Mouse (Mus musculus) adrenal gland, adult 18-20 months (tissue): ENCODE results near the gene Pank2. TPM values are rescaled to one million over a fixed set of nuclear protein-coding genes. Genes with fewer than 3 reads are reported as not detected.
"Not testable (repeated sequence)": the region's sequence is repeated elsewhere in the genome, so short reads cannot be mapped to it uniquely, and the experiment has no call there.

Experiments
- DNase-seq, 2 experiments: peaks; one replicate each; pipeline ENCODE4 v3.0.0; 2021 to 2022; ENCODE audit warnings: low spot score in 2 of 2
- total RNA-seq, 2 experiments: library from RNA; stranded (reverse); gene quantifications; 1 replicate in 1 of 2; 2 replicates in 1 of 2; pipeline ENCODE4 v1.2.3; 2021

Pank2 gene
- total RNA-seq, 2 experiments from 2014 or later = 44.6 to 57.6 TPM

DNA sequence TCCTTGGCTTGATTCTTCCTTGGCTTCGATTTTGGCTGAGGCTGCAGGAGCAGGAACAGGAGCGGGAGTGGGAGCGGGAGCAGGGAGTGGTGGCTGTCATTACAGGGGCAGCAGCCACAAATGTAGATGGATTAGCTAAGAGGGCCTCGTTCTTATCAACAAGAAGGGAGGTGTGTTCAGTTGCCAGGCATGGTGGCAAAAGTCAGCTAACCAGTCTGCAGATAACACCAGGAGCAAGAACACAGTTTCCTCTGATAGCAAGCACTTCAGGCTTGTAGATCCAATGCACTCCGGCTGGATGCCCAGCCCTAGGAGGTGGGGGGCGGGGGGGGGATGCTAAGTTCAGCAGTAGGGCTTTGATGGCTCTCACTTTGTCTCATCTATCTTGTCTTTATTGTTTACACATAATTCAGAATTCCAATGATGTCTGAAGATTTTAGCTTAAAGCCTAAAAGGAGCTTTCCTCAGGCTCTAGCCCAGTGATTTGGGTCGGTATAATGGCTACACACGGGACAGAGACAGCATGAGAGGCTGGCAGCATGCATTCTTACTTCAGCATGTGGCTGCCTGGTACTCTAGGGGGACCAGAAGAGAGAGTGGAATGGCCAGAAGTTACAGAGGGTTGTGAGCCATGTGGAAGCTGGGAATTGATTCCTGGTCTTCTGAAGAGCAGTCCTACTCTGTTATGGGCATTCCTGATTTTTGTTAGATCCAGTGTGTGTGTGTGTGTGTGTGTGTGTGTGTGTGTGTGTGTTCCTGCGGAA lies 1.6 kb upstream of the Pank2 start:
- DNase-seq = no peak

GRCm38 (mm10) chr2:131261481-131262212 lies 648 bp upstream of the Pank2 start:
- DNase-seq = no peak

GRCm38 (mm10) chr2:131262680-131263670 lies 680 bp downstream of the Pank2 start:
- no peak for DNase-seq

DNA sequence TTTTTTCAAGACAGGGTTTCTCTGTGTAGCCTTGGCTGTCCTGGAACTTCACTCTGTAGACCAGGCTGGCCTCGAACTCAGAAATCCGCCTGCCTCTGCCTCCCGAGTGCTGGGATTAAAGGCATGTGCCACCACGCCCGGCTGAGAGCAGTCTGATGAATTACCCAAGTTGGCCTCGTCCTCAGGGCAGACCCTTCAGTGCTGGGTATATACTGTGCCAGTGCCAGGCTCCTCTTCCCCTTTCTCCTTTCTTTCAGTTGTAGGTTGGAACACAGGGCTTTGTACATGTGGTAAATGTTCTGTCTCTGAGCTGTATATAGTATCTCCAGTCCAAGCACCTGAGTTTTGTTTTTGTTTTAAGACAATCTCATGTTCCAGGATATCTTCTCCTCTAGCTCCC lies 1.7 kb downstream of the Pank2 start:
- no peak for DNase-seq

GRCm38 (mm10) chr2:131265056-131265455 lies 2.8 kb downstream of the Pank2 start:
- DNase-seq = no peak

DNA sequence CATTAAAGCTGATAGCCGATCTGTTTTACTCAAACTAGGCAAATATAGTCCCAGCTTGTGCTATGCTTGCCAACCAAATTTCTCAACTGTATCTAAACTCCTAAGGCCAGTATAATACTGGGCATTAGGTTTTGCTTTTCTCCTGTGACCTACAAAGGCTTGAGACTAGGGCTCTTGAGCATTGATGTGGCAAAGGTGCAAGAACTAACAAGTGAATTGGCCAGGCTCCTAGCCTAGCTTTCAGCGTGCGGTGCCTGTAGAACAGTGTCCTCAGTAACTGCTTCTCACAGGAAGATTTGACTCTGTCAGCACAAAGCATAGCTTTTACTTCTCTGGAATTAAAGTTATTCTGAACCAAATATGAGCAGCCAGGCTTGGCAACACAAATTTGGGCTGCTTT lies 13.2 kb downstream of the Pank2 start:
- no peak for DNase-seq

GRCm38 (mm10) chr2:131276722-131277121 lies 14.4 kb downstream of the Pank2 start:
- DNase-seq = no peak

DNA sequence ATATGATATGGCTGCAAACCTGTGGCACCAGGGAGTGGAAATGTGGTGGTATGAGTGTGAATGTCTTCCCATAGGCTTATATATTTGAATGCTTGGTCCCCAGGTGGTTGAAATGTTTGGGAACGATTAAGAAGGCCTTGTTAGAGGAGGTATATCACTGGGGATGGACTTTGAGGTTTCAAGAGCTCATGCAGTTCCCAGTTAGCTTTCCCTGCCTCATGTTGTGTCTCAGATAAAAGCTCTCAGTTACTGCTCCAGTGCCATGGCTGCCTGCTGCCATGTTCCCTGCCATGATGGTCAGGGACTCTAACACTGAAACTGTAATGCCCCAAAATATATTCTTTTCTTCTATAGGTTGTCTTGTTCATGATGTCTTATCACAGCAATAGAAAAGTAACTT lies 19.3 kb downstream of the Pank2 start:
- DNase-seq = no peak

GRCm38 (mm10) chr2:131286276-131286675 lies 24.0 kb downstream of the Pank2 start:
- DNase-seq = no peak

- DNase-seq = no peak
These were observed 28.4 kb downstream of the Pank2 start for GRCm38 (mm10) chr2:131290669-131291068.

DNA sequence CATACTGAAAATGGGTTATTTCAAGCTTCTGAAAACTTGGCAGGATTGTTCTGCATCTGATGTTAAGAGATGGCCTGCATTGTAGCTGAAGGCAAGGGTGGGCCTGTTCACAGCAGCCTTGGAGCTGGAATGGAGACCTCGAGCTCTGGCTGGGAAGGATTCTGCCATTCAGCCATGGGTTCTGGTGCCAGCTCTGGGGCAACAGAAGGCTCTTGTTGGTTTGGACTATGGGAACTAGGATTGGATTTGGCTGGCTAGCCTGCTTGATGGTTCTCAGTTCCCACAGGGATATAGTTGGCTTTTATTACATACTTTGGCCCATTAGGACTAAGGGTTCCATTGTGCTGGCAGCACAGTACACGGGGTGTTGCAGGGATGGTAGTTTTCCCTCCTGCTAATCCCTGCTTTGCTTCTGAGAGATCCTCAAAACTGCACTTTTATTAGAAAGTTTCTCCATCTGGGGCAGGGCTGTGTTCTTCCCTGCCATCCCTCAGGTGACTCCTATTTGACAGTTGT lies 34.5 kb downstream of the Pank2 start:
- DNase-seq = no peak

DNA sequence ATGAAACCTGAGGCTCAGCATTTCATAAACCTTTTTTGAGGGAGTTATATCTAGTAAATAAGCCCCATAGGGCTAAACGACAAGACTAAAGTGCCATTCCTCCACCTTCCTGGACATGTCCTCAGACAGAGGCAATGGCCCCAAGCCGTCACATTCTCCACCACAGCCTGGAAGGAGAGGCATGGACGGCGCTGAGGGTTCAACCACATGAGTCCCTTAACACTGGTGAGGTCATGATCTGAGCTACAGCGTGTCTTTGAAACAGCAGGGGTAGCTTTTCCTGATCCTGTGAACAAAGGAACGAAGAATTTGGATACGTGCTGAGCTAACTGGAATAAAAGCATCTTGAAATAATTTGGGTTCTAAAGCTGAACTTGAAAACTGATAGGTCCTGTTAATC lies 36.4 kb downstream of the Pank2 start:
- not testable (repeated sequence) for DNase-seq

DNA sequence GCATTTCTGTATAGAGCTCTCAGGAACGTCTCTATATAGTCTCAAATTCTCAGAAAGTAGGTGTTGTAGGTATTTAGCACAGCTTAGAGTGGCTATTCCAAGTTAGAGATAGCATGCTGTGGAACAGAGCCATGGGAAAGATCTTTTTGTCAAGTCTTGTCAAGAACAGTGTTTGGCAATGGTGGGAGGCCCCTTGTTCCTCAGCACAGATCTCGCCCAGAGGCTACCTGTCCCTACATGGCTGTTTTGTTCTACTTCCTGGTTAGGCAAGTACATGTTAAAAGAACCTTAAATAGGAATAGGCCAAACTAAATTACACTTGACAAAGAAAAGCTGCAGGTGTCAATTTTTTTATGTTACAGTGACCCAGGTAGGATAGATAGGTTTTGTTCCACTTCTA lies 38.2 kb downstream of the Pank2 start:
- DNase-seq = no peak

GRCm38 (mm10) chr2:131301635-131302034 lies 39.3 kb downstream of the Pank2 start:
- DNase-seq = no peak

DNA sequence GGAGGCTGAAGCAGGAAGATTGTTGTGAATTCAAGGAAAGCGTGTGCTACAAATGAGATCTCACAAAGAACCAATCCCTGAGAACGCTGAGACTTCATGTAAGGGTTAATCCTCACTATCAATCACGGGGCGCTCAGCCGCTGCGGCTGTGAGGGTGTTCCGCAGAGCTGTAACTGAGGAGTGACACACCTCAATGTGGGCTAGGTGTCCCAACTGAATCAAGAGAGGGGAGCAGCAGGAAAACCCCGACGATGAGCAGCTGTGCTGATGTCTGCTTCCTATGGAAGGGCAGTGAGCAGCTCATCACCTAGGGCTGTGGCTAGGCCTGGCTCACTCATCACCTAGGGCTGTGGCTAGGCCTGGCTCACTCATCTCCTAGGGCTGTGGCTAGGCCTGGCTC lies 42.2 kb downstream of the Pank2 start:
- no peak for DNase-seq

GRCm38 (mm10) chr2:131305226-131305625 lies 42.9 kb downstream of the Pank2 start:
- DNase-seq = not testable (repeated sequence)

- no peak for DNase-seq
These were observed 45.1 kb downstream of the Pank2 start for GRCm38 (mm10) chr2:131307391-131307790.

DNA sequence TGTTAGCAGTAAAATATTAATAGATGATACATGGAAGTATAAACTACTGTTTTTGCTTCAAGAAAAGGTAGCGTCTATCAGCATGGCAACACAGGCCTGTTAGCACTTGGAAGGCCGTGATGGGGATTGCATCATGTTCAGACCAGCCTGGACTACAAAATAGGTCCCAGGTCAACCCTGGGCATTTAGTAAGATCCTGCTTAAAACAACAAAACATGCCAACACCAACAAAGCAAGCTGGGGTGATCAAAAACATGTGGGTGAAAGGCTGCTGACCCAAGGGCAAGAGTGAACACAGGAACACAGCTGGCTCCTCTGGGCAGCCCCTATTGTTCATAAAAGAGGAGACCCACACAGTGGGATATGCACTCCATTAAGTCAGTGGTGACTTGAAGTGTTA lies 45.5 kb downstream of the Pank2 start:
- no peak for DNase-seq

DNA sequence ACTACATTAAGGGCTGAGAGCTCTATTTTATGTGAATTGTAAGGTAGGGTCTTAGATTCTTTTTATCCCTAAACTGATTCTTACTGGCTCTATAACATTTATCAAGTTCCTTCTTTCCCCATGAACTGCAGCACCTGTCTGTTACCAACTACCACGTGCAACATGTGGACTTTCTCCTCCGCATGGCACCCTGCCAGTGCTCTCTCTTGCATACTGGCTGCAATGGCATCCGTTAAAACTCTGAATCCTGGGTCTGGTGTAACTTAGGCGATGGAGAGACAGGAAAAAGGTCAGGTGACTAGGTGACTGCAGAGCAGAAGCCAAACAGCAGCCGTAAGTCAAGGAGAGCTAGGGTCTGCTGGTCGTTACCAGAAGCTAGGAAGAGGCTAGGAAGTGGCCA lies 47.0 kb downstream of the Pank2 start:
- no peak for DNase-seq

DNA sequence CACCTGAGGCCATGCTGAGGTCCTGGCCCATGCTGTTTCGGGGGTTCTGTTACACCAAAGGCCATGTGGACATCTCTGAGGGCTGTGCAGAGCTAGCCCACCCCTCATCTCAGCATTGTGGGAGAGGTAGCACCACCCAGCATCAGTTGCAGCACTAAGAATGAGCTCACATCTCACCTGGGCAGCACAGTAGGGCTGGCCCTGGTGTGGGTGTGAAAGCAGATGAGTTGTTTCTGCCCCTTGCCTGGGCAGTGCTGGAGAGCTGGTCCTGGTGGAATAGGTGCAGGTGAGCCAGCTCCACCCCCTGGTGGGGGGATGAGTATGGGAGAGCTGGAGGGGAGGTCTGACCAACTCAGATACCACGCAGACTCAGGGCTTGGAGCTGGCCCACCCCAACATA lies 53.9 kb downstream of the Pank2 start:
- no peak for DNase-seq

- DNase-seq = no peak
These were observed 57.1 kb downstream of the Pank2 start for GRCm38 (mm10) chr2:131319401-131319800.
